Mouse (Mus musculus): ENCODE results near the gene Ninl.

DNA sequence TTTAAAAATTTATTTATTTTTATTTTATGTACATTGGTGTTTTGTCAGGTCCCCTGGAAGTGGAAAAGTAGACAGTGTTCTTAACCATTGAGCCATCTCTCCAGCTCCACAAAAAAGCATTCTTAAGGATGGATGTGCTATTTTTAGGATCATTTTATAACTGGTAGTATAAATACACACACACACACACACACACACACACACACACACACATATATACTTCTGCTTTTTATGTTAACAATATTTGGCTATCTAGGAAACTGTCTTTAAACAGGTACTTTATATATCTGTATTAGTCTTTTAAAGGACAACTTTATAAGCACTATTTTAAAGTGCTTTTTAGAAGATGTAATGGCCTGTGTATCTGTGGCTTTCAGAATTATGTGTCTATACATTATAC is 57.1 kb downstream of the Ninl start:
- TF ChIP-seq CTCF (IDR thresholded peaks at IDR 0.05; ENCODE audit: borderline replicate concordance, extremely low read depth, insufficient read depth, insufficient read length) (no peak), POLR2A (IDR thresholded peaks at IDR 0.05; ENCODE audit: borderline replicate concordance, extremely low read depth, insufficient read depth, insufficient read length, poor library complexity, severe bottlenecking) (no peak)
